Mouse (Mus musculus): Measurements from ENCODE around the gene Gm20388.

DNA sequence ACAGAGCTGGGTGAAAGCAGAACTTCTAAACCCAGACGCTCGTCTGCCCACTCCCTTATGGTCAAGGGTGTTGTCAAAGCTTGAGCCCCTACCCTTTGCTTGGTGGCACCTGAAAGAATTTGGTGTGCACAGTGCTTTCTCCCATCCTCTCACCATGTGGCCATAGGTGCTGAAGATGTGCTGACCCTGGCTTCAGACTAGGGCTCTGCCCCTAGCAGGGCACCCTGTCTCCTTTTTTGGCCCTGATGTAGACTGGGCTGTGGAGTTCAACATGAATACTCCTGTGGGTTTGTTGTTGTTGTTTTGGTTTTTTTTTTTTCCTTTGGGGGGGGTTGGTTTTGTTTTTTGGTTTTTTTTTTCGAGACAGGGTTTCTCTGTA, 3512.1 kb downstream of the Gm20388 start:
- TF ChIP-seq CTCF (IDR thresholded peaks at IDR 0.05; ENCODE audit: low read depth, low read length) (no peak), TAL1 (conservative IDR thresholded peaks at IDR 0.05; ENCODE audit: low read depth, low read length) (no peak), GATA1 (IDR thresholded peaks at IDR 0.05; ENCODE audit: borderline replicate concordance, low read length) (no peak), POLR2AphosphoS5 (IDR thresholded peaks at IDR 0.05; ENCODE audit: insufficient replicate concordance, low read depth, low read length) (no peak)

Data from G1E (cell line).